Mouse (Mus musculus) heart, embryonic 11.5 days (tissue): Measurements from ENCODE around the gene Ankrd50. TPM values are rescaled to one million over a fixed set of nuclear protein-coding genes. Genes with fewer than 3 reads are reported as not detected.

Experiments used
- ATAC-seq: fragments of 200-750 bp; cut with Nextera tagmentation; replicated peaks from 2 replicates; pipeline ENCODE4 v1.8.0; 2017; ENCODE audit warnings: moderate library complexity; ENCODE audit not compliant: insufficient number of reproducible peaks, low FRiP score, low TSS enrichment
- H3K27ac ChIP-seq: fragments of 300-500 bp; sonication (generic); 2 replicates; pipeline ENCODE4 v1.5.1; 2014; ENCODE audit warnings: mild to moderate bottlenecking, low read depth, low read length
- H3K27me3 ChIP-seq: fragments of 300-500 bp; sonication (generic); 2 replicates; pipeline ENCODE4 v1.6.1; 2014; ENCODE audit warnings: mild to moderate bottlenecking, low read length, mixed read lengths; ENCODE audit not compliant: control insufficient read depth, insufficient read depth
- H3K36me3 ChIP-seq: fragments of 300-500 bp; sonication (generic); 2 replicates; pipeline ENCODE4 v1.6.1; 2014; ENCODE audit warnings: mild to moderate bottlenecking, low read length, moderate library complexity, mixed read lengths; ENCODE audit not compliant: control insufficient read depth, insufficient read depth
- H3K4me1 ChIP-seq: fragments of 300-500 bp; sonication (generic); 2 replicates; pipeline ENCODE4 v1.6.1; 2014; ENCODE audit warnings: low read length; ENCODE audit not compliant: control insufficient read depth, insufficient read depth
- H3K4me2 ChIP-seq: fragments of 300-500 bp; sonication (generic); 2 replicates; pipeline ENCODE4 v1.6.1; 2014; ENCODE audit warnings: mild to moderate bottlenecking, moderate library complexity
- H3K4me3 ChIP-seq: fragments of 300-500 bp; sonication (generic); 2 replicates; pipeline ENCODE4 v1.5.1; 2014; ENCODE audit warnings: low read depth, low read length
- H3K9ac ChIP-seq: fragments of 300-500 bp; sonication (generic); 2 replicates; pipeline ENCODE4 v1.6.1; 2014; ENCODE audit warnings: mild to moderate bottlenecking, low read depth, low read length, moderate library complexity
- H3K9me3 ChIP-seq: fragments of 300-500 bp; sonication (generic); replicated peaks from 2 replicates; pipeline ENCODE4 v1.6.1; 2016; ENCODE audit warnings: low read length; ENCODE audit not compliant: control insufficient read depth
- WGBS: fragments of 180-500 bp; shearing (Covaris S2); extraction: QIAGEN DNeasy Blood & Tissue Kit; methylation state at CpG from one replicate; pipeline ENCODE4 v1.1.7; 2014; ENCODE audit not compliant: insufficient replicate concordance; 5-methylcytosine and 5-hydroxymethylcytosine counted together
- polyA plus RNA-seq: library from polyadenylated mRNA; unstranded; fragments of >200 nt; fragmentation: Nextera tagmentation; extraction: Ambion mirVana; gene quantifications from 2 replicates; pipeline ENCODE4 v1.2.1, GENCODE M21; 2014

Gene Ankrd50
- 17.3 and 20.3 TPM in 2 replicates for polyA plus RNA-seq

- Histone ChIP-seq H3K9ac (peak within 1 kb of the TSS; percentile 96), H3K27me3 (no peaks in the 10 kb centered on the region), H3K4me3 (peak within 1 kb of the TSS; percentile 91), H3K9me3 (no peaks in the 10 kb centered on the region), H3K4me1 (peaks cover 20% of the 10 kb centered on the region), H3K36me3 (peaks cover 2% of the 10 kb centered on the region; the same call in 1 of the 2 replicates), H3K4me2 (peak within 1 kb of the TSS; percentile 82), H3K27ac (peak within 1 kb of the TSS; percentile 89)
- under 1% methylated on average over 71 of the region's 81 CpGs for WGBS
- peak; percentile 97 for ATAC-seq
Measured at GRCm38 (mm10) chr3:38484191-38485106, at the start of gene Ankrd50. Ankrd50 (minus strand) TSS chr3:38484844.

- no peak overlapping the region for H3K4me3 ChIP-seq
- no peaks in the 10 kb centered on the region for H3K4me1 ChIP-seq
- no peak overlapping the region for H3K27ac ChIP-seq
- WGBS, result 88% methylated on average over 6 of the region's 6 CpGs
- H3K27me3 ChIP-seq, result no peaks in the 10 kb centered on the region
- H3K36me3 ChIP-seq, result no peaks in the 10 kb centered on the region
- no peaks in the 10 kb centered on the region for H3K9me3 ChIP-seq
- no peak overlapping the region for H3K9ac ChIP-seq
- no peak overlapping the region for H3K4me2 ChIP-seq
- no peak for ATAC-seq
Measured at GRCm38 (mm10) chr3:38534245-38534644, 49.6 kb upstream of the Ankrd50 start.

- no peak overlapping the region for H3K4me2 ChIP-seq
- no peaks in the 10 kb centered on the region for H3K4me1 ChIP-seq
- no peaks in the 10 kb centered on the region for H3K9me3 ChIP-seq
- H3K27me3 ChIP-seq, result no peaks in the 10 kb centered on the region
- no peaks in the 10 kb centered on the region for H3K36me3 ChIP-seq
- 78% methylated on average over 2 of the region's 2 CpGs for WGBS
- no peak for ATAC-seq
- H3K4me3 ChIP-seq, result no peak overlapping the region
- no peak overlapping the region for H3K9ac ChIP-seq
- H3K27ac ChIP-seq, result no peak overlapping the region
Measured at GRCm38 (mm10) chr3:38520426-38520825, 35.8 kb upstream of the Ankrd50 start.

- ATAC-seq, result no peak
Measured at GRCm38 (mm10) chr3:38519971-38520370, 35.3 kb upstream of the Ankrd50 start.

GRCm38 (mm10) chr3:38503606-38504005 is 19.0 kb upstream of the Ankrd50 start:
- no peak overlapping the region for H3K4me3 ChIP-seq
- 52% methylated on average over 4 of the region's 4 CpGs for WGBS
- no peaks in the 10 kb centered on the region for H3K27me3 ChIP-seq

More at GRCm38 (mm10) chr3:38519971-38520370, 35.3 kb upstream of the Ankrd50 start:
- Histone ChIP-seq H3K36me3 (no peaks in the 10 kb centered on the region), H3K4me3 (no peak overlapping the region), H3K9ac (no peak overlapping the region), H3K9me3 (no peaks in the 10 kb centered on the region), H3K27me3 (no peaks in the 10 kb centered on the region), H3K4me1 (no peaks in the 10 kb centered on the region), H3K4me2 (no peak overlapping the region), H3K27ac (no peak overlapping the region)
- 80% methylated on average over 3 of the region's 3 CpGs for WGBS

GRCm38 (mm10) chr3:38502156-38502555 is 17.5 kb upstream of the Ankrd50 start:
- Histone ChIP-seq H3K36me3 (no peaks in the 10 kb centered on the region), H3K27ac (no peak overlapping the region), H3K4me1 (no peaks in the 10 kb centered on the region), H3K9me3 (no peaks in the 10 kb centered on the region), H3K4me3 (no peak overlapping the region), H3K4me2 (no peak overlapping the region), H3K9ac (no peak overlapping the region), H3K27me3 (no peaks in the 10 kb centered on the region)
- ATAC-seq, result no peak
- 72% methylated on average over 5 of the region's 5 CpGs for WGBS

More at GRCm38 (mm10) chr3:38503606-38504005, 19.0 kb upstream of the Ankrd50 start:
- H3K9me3 ChIP-seq, result no peaks in the 10 kb centered on the region
- no peak overlapping the region for H3K9ac ChIP-seq
- H3K4me1 ChIP-seq, result no peaks in the 10 kb centered on the region
- H3K27ac ChIP-seq, result no peak overlapping the region
- no peak overlapping the region for H3K4me2 ChIP-seq
- no peak for ATAC-seq
- no peaks in the 10 kb centered on the region for H3K36me3 ChIP-seq

GRCm38 (mm10) chr3:38501739-38502138 is 17.1 kb upstream of the Ankrd50 start:
- H3K9ac ChIP-seq, result no peak overlapping the region
- 90% methylated on average over 2 of the region's 2 CpGs for WGBS

GRCm38 (mm10) chr3:38501316-38501715 is 16.7 kb upstream of the Ankrd50 start:
- Histone ChIP-seq H3K4me1 (no peaks in the 10 kb centered on the region), H3K9me3 (no peaks in the 10 kb centered on the region), H3K36me3 (no peaks in the 10 kb centered on the region), H3K9ac (no peak overlapping the region), H3K4me2 (no peak overlapping the region), H3K4me3 (no peak overlapping the region), H3K27ac (no peak overlapping the region), H3K27me3 (no peaks in the 10 kb centered on the region)
- no peak for ATAC-seq
- 78% methylated on average over 5 of the region's 5 CpGs for WGBS

More at GRCm38 (mm10) chr3:38501739-38502138, 17.1 kb upstream of the Ankrd50 start:
- no peaks in the 10 kb centered on the region for H3K9me3 ChIP-seq
- no peak overlapping the region for H3K27ac ChIP-seq
- no peaks in the 10 kb centered on the region for H3K36me3 ChIP-seq
- no peak overlapping the region for H3K4me3 ChIP-seq
- no peaks in the 10 kb centered on the region for H3K4me1 ChIP-seq
- ATAC-seq, result no peak
- H3K4me2 ChIP-seq, result no peak overlapping the region
- H3K27me3 ChIP-seq, result no peaks in the 10 kb centered on the region
